Mouse (Mus musculus) B cell, adult 67 days (primary cell): ENCODE results near the gene Haghl. TPM values are rescaled to one million over a fixed set of nuclear protein-coding genes. Genes with fewer than 3 reads are reported as not detected.

ENCODE experiments used
- total RNA-seq, 2 experiments: library from RNA; stranded (reverse); gene quantifications; 4 replicates each; pipeline ENCODE4 v1.2.4; 2023

Gene Haghl
- 10 to 100 TPM; 17.7 to 28.0 TPM for total RNA-seq

DNA sequence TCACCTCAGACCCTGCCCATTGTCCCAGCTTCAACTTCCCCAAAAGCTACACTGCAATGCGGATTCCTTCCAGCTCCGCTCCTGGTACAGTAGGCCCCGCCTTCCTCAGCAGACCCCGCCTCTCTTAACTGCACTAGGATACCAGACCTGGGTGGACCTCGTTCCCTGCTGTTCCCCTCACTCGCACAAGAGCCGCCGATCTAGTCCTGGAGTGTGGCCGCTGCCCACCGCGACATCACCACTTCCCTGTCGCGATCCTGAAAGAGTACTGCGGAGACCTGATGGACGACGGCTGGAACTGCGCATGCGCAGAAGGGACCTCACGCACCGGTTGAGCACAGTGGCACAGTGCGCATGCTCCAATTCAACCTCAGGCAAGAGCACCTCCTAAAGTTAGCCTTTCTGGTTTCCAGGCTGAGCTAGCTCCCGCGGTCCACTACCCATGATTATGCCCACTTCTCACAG lies at the start of gene Haghl:
Gene Haghl (minus strand): TSS at position 393 of the 465 bp plus-strand sequence.

DNA sequence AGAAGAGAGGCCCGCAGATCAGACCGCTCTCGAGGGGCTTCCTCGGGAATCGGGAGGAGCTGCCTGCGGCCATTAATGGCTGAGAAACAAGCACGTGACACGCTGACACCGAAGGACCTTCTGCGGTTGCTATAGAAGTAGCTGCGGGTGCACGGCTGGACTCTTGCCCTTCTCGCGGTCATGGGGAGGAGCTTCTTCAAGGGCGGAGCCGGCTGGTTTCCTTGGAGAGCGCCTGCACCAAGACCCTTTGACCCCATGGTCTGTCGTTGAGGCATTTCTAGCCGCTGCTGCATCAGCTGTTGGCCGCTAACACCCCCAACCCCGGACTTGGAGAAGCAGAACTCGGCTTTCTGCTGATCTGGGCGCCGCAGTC lies 47.8 kb upstream of the Haghl start, which contains the start of gene Stub1:
Gene Stub1 (minus strand): TSS at position 114 of the 373 bp plus-strand sequence.

DNA sequence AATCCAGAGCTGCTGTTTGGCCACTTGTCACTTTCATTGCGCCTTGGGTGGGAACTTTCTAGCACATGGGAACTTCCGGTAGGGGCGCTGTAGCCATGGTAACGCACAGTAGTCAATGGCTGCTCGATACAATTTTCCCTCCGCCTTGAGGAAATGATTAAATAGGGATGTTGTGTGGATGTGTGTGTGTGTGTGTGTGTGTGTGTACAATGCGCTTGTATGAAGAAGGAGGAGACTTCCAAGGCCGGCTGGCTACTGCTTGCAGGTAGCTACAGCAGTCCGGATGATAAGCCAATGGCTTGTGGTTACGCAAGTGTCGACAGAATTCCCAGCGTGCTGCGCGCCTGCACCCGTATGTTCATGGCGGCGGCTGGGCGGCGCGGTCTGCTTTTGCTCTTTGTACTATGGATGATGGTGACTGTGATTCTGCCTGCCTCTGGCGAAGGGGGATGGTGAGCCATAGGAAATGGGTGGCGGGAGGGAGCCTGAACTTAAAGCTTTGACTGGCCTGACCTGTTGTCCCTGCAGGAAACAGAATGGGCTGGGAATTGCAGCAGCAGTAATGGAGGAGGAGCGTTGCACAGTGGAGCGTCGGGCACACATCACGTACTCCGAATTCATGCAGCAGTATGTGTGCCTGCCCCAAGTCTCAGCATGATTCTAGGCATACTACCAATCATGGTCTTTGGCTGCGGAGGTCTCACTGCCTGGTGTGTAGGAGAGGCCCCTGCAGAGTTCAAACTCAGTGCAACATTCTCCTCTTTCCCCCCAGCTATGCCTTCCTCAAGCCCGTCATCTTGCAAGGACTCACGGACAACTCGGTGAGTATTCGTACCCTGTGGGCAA lies 43.5 kb upstream of the Haghl start, which contains the start of gene Jmjd8:
Gene Jmjd8 (plus strand): TSS at position 156 of the 846 bp plus-strand sequence.

DNA sequence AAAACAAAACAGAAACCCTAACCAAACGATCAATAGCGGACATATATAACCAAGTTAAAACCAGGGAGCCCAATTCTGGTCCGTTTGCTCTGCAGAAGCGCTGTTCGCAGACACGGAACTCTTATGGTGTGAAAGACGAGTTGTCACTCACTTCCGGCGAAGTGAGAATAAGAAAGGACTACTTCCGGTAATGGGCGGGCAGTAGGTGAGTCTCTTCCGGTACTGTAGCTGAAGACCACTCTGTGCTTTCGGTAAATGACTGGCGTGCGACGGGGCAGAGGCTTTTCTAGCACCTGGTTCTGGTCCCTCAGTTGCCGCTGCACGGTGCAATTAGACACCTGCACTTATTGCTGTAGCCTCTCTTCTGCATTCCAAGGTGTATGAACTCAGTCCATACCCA lies 38.0 kb upstream of the Haghl start, which contains the start of gene Wdr24:
Gene Wdr24 (plus strand): TSS at position 176 of the 400 bp plus-strand sequence.

GRCm38 (mm10) chr17:25808789-25809605 lies 23.5 kb upstream of the Haghl start, which contains the start of gene Fbxl16:
Fbxl16 (plus strand) TSS chr17:25809085.

DNA sequence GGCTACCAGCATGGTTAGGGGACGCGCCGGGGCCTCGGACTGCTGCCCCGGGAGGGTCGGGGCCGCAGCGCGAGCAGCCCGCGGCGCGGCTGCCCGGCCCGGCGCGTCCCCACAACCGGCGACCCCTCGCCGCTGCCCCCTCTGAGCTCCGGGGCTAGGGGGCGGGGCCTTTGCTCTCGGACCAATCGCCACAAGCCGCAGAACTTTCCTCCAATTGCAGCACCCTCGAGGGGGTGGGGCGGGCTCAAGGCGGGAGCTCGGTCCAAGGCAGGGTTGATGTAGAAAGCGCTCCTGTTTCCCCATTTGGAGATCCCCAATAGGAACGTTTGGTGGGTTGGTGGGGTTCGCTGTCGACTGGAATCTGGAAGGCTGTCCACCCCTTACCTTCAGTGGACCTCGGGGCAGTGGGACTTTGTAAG lies 11.5 kb upstream of the Haghl start, which contains the start of gene Metrn:
Gene Metrn (minus strand): TSS at position 186 of the 419 bp plus-strand sequence.

GRCm38 (mm10) chr17:25795609-25796092 lies 10.2 kb upstream of the Haghl start, which contains the start of gene AC134908.4:
AC134908.4 (minus strand) TSS chr17:25795659.

DNA sequence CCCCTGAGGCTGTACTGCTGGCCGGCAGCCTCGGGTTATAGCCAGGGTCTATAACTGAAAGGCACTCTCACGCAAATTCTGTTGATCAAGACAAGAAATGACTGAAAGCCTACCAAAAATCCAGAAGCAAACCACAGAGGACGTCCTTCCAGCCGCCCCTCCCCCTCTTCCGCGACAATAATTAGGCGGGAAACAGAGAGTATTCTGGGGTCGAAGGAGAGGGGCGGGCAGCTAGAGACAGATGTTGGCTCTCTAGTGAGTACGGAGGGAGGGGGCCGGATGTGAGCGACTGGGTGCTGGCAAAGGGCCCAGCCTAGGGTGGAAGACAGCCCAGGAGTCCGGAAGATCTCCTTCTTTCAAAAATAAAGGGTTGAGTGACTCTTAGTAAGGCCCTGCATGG lies 7.1 kb upstream of the Haghl start, which contains the start of gene Fam173a:
Gene Fam173a (minus strand): TSS at position 287 of the 400 bp plus-strand sequence.

DNA sequence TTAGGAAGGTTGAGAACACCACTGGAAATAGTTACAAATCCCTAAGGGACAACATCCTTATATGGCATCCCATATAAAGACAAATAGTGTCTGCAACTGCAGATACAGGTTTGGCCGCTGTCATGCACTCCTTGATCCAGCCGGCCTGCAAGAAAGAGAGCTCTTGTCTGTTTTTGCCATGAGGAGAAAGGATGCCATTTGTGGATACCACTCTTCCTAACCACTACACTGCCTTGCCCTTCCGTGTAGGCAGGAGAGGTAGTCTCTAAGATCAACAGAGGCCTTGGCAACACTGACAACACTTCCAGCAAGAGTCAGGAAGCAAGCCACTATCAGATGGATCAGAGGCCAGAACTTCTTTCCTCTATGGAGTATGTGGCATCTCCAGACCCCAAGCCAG lies 807 bp upstream of the Haghl start, which contains the start of gene Ccdc78:
Gene Ccdc78 (plus strand): TSS at position 301 of the 400 bp plus-strand sequence.

GRCm38 (mm10) chr17:25773549-25774120 lies 11.8 kb downstream of the Haghl start, which contains the start of gene Narfl:
Narfl (plus strand) TSS chr17:25773776.

DNA sequence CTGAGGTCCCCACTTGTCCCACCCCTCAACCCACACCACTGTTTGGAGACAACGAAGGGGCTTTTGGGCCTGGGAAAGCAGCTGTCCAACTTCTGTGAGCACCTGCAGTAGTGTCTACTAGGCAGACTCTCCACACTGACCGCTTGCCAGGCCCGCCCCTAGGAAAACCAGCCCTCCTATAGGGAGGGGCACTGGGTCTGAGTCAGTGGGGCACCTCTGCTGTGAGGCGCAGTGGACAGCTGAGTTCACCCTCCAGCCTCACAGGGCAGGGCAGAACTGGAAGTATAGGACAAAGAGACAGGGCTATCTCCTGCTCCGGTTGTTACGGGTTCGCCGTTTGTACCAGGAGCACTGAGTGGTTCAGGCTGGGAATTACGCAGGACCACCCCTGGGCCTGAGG lies 31.2 kb downstream of the Haghl start, which contains the start of gene Msln:
Gene Msln (minus strand): TSS at position 138 of the 400 bp plus-strand sequence.

GRCm38 (mm10) chr17:25735745-25736144 lies 49.7 kb downstream of the Haghl start, which contains the start of gene Mslnl:
Mslnl (plus strand) TSS chr17:25736042.

Other genes with a start within 250 kb of the Haghl start
- gene Sox8, start 215.0 kb downstream of the Haghl start, total RNA-seq = not detected
- 10 to 100 TPM; 34.5 to 42.6 TPM for gene Lmf1, start 206.6 kb downstream of the Haghl start, total RNA-seq
- gene Gng13, start 68.5 kb downstream of the Haghl start, total RNA-seq = not detected
- gene Chtf18, start 58.3 kb downstream of the Haghl start, total RNA-seq = 1 to 10 TPM; 6.7 to 8.5 TPM
- 1 to 10 TPM; 7.5 to 7.7 TPM for gene Rpusd1, start 58.0 kb downstream of the Haghl start, total RNA-seq
- not detected for gene Mslnl, start 49.6 kb downstream of the Haghl start, total RNA-seq
- gene Msln, start 31.3 kb downstream of the Haghl start, total RNA-seq = 1 to 10 TPM in 1 of 2 experiments, not detected in 1; 1.2 TPM
- gene Narfl, start 11.9 kb downstream of the Haghl start, total RNA-seq = 10 to 100 TPM; 43.3 to 45.9 TPM
- gene Ccdc78, start 907 bp upstream of the Haghl start, total RNA-seq = under 1 TPM in 1 of 2 experiments, not detected in 1; 0.32 TPM
- 10 to 100 TPM; 50.2 to 61.0 TPM for gene Fam173a, start 7.2 kb upstream of the Haghl start, total RNA-seq
- not detected for gene AC134908.4, start 10.0 kb upstream of the Haghl start, total RNA-seq
- gene Metrn, start 11.5 kb upstream of the Haghl start, total RNA-seq = 10 to 100 TPM; 13.3 to 17.5 TPM
- gene Fbxl16, start 23.4 kb upstream of the Haghl start, total RNA-seq = not detected
- gene Wdr24, start 38.0 kb upstream of the Haghl start, total RNA-seq = 10 to 100 TPM; 18.9 TPM
- 10 to 100 TPM; 31.0 to 35.5 TPM for gene Jmjd8, start 43.2 kb upstream of the Haghl start, total RNA-seq
- gene Stub1, start 47.7 kb upstream of the Haghl start, total RNA-seq = 10 to 100 TPM; 69.1 to 78.8 TPM
- 1 to 10 TPM; 1.8 to 4.8 TPM for gene Rhbdl1, start 51.6 kb upstream of the Haghl start, total RNA-seq
- gene Gm20683, start 56.1 kb upstream of the Haghl start, total RNA-seq = 1 to 10 TPM; 3.6 to 4.6 TPM
- 10 to 100 TPM; 77.3 to 80.7 TPM for gene Rhot2, start 59.2 kb upstream of the Haghl start, total RNA-seq
- 10 to 100 TPM; 25.1 to 32.9 TPM for gene Wdr90, start 75.8 kb upstream of the Haghl start, total RNA-seq
- gene Mcrip2, start 83.1 kb upstream of the Haghl start, total RNA-seq = 1 to 10 TPM; 3.2 to 4.2 TPM
- gene Mettl26, start 89.4 kb upstream of the Haghl start, total RNA-seq = 10 to 100 TPM; 21.0 to 33.3 TPM
- 1 to 10 TPM; 6.7 to 6.9 TPM for gene Wfikkn1, start 95.2 kb upstream of the Haghl start, total RNA-seq
- 10 to 100 TPM; 27.3 to 37.8 TPM for gene Rab40c, start 134.1 kb upstream of the Haghl start, total RNA-seq
- 10 to 100 TPM; 84.4 to 92.2 TPM for gene Pigq, start 159.3 kb upstream of the Haghl start, total RNA-seq
- not detected for gene Nhlrc4, start 159.3 kb upstream of the Haghl start, total RNA-seq
- gene A930017K11Rik, start 166.9 kb upstream of the Haghl start, total RNA-seq = not detected
- 10 to 100 TPM; 42.6 to 48.1 TPM for gene Capn15, start 200.1 kb upstream of the Haghl start, total RNA-seq